Mouse (Mus musculus) layer of hippocampus, postnatal 10 days (tissue): ENCODE data around the gene Adamts3. TPM values are rescaled to one million over a fixed set of nuclear protein-coding genes. Genes with fewer than 3 reads are reported as not detected.
A peak's percentile ranks its signal among the peaks of the same experiment; 100 is the strongest.

Experiments used
- DNase-seq, 2 experiments: peaks; one replicate each; pipeline ENCODE4 v3.0.0; 2021; ENCODE audit warnings: low spot score in 2 of 2
- total RNA-seq, 2 experiments: library from RNA; stranded (reverse); gene quantifications; 2 replicates each; pipeline ENCODE4 v1.2.3; 2021

Gene Adamts3
- total RNA-seq, 2 experiments from 2014 or later: 59.1 to 61.1 TPM

GRCm38 (mm10) chr5:89711116-89711859 is 171.8 kb downstream of the Adamts3 start:
- DNase-seq: no peak

- no peak for DNase-seq
Measured at GRCm38 (mm10) chr5:89709459-89709858, 173.7 kb downstream of the Adamts3 start.

GRCm38 (mm10) chr5:89704264-89704663 is 178.9 kb downstream of the Adamts3 start:
- DNase-seq: peak; percentile 33 to 63

DNA sequence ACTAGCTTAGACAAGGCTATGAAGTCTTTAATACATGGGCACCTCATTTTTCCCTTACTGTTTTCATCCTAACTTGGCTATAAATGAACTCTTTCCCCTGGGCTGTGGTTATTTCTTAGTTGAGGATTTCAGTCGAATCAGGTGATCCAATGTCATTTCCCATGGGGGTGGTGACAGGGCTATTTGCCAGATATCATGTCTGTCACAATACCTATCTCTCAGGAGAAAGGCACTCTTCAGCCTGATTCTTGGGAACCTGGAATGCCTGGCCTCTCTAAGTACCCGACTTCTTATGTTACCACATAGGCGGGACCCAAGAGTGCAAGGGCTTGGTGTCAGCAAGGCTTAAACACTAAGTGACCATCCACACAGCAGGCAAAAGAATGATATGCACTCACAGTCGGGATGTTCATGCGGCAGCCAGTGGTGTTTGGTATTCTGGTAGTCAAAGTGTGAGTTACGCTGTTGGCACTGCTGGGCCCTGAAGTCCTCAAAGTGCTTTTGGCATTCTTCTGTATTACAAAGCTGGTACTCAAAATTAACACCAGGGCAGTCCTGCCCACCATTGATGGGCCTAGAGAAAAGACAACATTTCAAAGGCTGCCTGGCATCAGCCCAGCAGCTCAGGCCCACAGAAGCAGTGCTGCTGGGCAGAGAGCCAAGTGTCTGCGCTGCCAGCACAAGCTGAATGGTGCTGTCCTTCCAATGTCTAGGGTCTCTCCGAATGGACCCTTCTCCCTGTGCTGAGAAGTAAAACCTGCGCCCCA is 181.7 kb downstream of the Adamts3 start:
- DNase-seq: peak; percentile 81 to 87

DNA sequence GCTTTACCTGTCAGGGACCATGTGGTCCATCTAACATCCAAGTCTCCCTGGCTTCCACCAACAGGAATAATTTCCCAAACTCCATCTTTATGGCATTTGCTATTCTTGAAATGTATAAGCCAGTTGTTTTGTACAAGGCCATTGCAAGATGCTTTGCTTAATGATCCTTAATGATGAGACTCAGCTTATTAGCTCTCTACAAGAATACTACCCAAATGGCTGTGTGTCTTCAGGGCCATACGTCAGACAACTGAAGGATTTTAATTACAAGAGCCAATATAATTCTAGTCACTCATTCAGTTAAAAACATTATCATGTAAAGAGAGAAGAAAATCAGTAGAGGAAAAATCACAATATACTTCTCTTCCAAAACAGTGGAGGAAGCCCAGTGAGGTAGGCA is 195.3 kb downstream of the Adamts3 start:
- no peak for DNase-seq

- DNase-seq: peak; percentile 59 to 75
Measured at GRCm38 (mm10) chr5:89679871-89680536, 203.1 kb downstream of the Adamts3 start.

GRCm38 (mm10) chr5:89678148-89678547 is 205.0 kb downstream of the Adamts3 start:
- DNase-seq: no peak

- DNase-seq: no peak
Measured at GRCm38 (mm10) chr5:89674066-89674848, 208.9 kb downstream of the Adamts3 start.

- DNase-seq: no peak
Measured at GRCm38 (mm10) chr5:89672950-89673349, 210.2 kb downstream of the Adamts3 start.

GRCm38 (mm10) chr5:89654327-89654726 is 228.8 kb downstream of the Adamts3 start:
- no peak for DNase-seq

- DNase-seq: no peak
Measured at GRCm38 (mm10) chr5:89653862-89654261, 229.3 kb downstream of the Adamts3 start.

DNA sequence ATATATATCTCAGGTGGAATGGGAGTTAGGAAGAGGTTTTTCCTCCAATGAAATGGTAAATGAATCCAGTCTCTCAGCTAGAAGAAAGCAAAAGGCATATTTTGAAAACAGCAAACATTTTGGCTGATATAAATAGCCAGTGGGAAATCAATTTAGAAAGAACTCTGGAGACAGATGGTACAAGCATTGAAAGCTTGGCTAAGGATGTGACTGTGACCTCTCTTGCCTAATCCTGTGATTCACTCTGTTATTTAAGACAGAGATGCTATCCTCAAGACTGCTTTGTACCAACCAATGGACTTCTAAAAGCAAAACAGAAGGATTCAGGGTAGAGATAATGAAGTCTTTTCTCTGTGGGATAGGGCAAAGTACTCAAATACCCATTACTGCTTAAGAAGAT is 236.2 kb downstream of the Adamts3 start:
- DNase-seq: no peak

DNA sequence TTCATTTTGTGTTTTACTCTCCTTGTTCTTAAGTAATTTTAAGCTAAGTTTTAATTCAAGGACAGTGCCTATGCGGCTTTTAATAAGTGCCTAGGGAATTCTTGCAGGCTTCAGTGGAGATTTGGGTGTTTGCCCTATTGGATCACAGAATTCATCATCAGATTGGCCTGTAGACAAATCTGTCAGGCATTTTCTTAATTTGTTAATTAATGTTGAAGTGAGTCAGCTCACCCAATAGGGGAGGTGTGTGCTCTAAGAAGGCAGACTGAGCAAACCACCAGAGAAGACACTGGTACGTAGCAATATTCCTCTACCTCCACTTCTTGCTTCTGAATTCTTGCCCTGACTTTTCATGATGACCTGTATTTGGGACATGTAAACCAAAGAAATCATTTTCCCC is 247.7 kb downstream of the Adamts3 start:
- DNase-seq: no peak

GRCm38 (mm10) chr5:89631599-89631998 is 251.5 kb downstream of the Adamts3 start:
- no peak for DNase-seq
